Mouse (Mus musculus) spleen, adult 18-20 months (tissue): ENCODE data around the gene Rab31.

Experiments used
- DNase-seq, 2 experiments: peaks; one replicate each; pipeline ENCODE4 v3.0.0; 2022; ENCODE audit warnings: mixed read lengths in 2 of 2

Rab31 gene

GRCm38 (mm10) chr17:65700060-65700459, 72.5 kb downstream of the Rab31 start:
- no peak for DNase-seq

DNA sequence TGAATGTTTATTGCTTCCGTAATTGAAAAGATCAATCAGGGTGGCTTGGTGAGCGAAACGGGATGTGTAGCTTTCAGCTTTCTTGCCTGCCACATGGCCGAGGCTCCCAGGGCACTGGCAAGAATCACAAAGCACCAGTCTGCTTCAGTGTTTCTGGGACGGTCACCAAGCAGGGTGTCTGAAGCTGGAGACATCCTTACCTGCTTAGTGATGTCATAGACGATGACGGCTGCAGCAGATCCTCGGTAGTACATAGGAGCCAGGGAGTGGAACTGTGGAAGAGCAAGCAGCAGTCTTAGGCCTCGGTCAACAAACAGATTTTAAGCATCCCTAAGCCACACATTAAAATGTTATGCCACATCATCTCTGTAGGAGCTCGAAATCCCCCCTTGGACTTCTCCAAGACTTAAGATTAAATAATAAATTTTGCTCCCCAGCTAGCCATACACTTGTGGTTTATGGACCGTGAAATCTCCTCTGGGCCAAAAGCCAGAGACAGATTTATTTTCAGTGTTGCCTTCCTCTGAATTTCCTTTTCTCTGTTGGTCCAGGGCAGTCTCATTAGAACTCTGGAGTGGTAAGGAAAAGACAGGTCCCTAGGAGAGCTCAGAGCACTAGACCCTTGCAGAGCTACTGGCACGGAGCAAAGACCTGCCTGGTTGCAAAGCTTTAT, 74.6 kb downstream of the Rab31 start:
- no peak for DNase-seq

DNA sequence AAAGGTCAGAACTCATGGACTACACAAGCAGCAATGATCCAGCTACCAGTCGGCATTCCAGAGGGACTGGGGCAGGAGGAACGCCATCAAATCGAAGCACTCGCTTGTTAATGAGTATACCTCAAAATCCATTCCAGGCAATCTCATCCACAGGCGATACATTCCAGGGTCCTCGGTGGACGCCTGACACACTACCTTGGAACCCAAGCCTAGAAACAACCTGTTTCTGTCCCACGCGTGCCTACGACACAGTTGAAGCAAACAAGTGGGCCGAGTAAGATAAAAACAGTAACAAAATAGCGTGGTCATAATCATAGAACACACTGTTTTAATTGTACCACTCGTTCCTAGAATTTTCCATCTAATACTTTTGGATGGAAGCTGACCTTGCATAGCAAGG, 75.6 kb downstream of the Rab31 start:
- no peak for DNase-seq

DNA sequence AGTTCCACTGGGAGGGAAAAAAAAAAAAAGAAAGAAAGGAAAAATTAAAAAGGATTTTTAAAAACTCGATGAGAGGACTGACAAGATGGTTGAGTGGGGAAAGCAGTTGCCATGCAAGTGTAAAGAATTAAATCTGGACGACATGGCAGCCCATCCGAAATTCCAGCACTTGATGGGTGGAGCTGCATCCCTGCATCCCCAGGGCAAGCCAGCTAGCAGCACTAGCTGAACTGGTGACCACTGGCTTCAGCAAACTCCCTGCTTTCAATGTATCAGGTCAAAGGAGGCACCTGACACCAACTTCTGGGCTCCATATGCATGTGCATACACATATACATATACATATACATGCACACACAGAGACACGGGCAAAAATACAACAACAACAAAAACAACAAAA, 80.3 kb downstream of the Rab31 start:
- DNase-seq = no peak

GRCm38 (mm10) chr17:65683731-65684130, 88.8 kb downstream of the Rab31 start:
- DNase-seq = no peak

GRCm38 (mm10) chr17:65683316-65683715, 89.2 kb downstream of the Rab31 start:
- no peak for DNase-seq

- DNase-seq = no peak
These were observed 90.4 kb downstream of the Rab31 start for GRCm38 (mm10) chr17:65682071-65682680.

GRCm38 (mm10) chr17:65681516-65681915, 91.0 kb downstream of the Rab31 start:
- no peak for DNase-seq

GRCm38 (mm10) chr17:65680801-65681412, 91.6 kb downstream of the Rab31 start:
- no peak for DNase-seq

DNA sequence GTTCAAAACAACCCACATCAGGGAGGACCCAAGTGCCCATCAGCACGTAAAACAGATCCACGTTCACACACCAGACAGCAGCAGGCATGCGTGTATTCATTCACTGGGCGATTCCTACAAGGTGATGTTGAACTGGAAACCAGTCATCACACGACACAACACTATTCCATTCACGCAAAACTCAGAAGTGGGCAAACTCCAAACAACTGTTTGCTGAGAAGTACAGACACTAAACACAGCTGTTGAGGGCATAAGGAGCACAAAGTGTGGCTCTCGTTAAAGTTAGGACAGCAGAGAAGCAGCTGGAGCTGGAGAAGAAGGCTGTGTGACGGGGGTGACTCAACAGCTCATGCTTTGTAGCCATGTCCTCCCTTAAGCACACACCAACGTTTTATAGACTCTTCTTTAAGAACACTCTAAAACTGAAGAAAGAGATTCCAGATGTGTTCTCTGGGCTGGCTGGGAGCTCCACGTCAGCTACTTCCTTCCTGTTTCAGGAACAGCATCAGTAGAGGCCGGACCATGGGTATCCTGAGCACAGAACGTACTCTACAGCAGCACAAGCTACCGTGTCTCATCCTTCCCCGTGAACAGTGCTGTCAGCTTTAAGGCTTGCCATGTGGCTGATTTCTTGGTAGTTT, 92.6 kb downstream of the Rab31 start:
- DNase-seq = no peak

GRCm38 (mm10) chr17:65677742-65678141, 94.8 kb downstream of the Rab31 start:
- DNase-seq = no peak

DNA sequence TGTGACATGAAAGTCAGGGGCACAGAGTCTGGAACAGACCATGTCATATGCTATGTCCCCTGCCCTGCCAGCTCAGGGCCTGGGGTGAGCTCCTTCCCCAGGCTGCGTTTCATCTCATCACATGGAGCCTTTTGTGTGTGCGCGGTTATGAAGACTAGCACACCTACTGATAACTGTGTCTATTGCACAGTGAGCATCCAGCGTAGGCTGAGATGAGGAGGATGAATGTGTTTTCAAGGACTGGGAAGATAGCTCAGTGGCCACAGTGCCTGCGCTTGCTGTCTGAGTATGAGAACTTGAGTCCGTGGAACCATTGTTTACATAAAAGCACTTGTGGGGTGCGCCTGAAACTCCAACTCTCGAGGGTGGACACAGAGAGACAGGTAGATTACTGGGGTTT, 96.0 kb downstream of the Rab31 start:
- DNase-seq = no peak

- no peak for DNase-seq
These were observed 96.6 kb downstream of the Rab31 start for GRCm38 (mm10) chr17:65675985-65676384.

- no peak for DNase-seq
These were observed 97.8 kb downstream of the Rab31 start for GRCm38 (mm10) chr17:65674710-65675171.

DNA sequence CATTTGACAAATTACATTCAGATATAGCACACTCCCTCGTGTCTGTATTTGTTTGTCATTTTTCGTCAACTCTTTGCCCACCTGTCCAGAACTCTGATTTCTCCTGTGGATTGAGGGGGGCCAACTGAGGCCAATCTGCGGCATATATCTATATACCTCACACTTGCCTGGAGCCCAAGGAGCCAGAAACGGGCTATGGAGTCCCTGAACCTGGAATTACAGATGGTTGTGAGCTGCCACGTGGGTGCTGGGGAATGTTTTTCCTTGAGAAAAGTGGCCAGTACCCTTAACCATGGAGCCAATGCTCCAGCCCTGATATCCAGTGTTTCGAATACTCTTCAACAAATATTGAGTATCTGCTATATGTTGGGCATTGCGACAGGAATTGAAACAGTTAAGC, 99.6 kb downstream of the Rab31 start:
- no peak for DNase-seq

- DNase-seq = no peak
These were observed 103.5 kb downstream of the Rab31 start for GRCm38 (mm10) chr17:65669061-65669460.

DNA sequence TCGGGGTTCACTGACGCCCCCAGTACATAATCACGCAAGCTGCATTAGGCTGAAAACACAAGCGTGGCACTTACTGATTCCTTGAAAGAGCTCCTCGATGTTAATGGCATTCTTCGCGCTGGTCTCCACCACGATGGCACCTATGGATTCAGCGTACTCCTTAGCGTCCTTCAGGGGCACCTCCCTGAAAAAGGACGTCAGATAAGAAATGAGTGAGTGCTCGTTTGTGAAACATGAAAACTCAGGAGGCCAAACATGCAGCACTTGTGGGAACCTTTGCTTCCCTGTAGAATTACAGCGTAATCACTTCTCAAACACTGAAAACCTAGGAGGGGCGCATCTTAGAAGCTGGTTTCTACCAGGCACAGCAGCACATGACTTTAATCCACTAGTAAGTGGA, 104.8 kb downstream of the Rab31 start:
- no peak for DNase-seq

DNA sequence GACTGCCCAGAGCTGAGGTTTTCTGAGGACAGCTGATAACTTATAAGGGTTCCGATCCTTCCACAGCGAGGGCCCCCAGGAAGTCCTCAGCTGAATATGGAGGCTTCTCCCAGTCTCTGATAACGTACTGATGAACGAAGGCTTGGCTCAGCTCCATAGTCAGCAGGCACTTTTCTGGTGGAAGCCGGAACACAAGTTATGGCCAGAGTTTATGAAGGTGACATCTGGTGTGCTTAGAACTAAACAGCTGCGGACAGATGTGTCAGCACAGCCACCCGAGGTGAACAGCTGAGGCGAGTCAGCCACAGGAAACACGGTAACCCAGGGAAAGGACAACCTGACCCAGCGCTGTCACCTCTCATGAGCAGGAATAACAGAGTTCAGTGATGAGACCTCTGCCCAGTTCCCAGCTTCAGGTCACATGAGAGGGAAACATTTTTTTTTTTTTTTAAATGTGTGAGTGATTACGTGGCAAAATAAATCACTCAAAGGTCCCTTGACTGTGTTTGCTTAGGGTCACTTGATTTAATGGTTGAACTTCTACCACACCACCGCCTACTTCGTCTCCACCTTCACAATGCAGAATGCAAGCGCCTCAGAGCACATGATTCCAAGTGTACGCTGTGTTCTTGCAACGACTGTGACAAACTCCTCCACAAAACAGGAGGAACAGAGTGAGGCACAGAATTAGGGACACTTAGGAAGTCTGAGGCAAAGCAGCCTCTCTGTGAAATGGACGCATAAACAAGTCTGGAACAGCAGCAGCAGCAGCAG, 106.0 kb downstream of the Rab31 start:
- no peak for DNase-seq

DNA sequence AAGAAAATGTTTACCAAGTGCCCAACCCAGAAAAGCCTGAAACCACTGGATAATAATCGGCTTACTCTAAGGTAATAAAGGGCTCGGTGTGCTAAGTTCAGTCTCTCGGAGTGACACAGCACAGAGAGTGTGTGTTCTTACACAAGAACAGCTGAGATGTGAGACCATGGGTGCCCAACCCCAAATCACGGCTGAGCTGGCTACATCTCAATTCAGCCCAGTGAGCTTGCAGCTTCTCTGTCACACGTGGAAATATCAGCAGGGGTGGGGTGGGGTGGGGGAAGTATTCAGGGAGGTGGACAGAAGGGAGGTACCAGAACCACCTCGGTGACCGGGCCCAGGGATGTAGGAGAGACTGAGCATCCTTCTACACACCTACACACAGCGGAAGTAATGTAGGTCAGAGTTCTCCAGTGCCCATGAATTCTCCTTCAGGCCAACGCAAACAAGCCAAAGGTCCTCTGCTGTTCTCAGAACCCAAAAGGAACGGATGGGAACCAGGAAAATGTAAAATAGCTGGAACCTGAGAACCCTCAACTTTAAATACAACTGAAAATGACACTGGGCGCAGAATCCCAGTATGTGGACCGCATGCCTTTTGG, 106.7 kb downstream of the Rab31 start:
- no peak for DNase-seq

DNA sequence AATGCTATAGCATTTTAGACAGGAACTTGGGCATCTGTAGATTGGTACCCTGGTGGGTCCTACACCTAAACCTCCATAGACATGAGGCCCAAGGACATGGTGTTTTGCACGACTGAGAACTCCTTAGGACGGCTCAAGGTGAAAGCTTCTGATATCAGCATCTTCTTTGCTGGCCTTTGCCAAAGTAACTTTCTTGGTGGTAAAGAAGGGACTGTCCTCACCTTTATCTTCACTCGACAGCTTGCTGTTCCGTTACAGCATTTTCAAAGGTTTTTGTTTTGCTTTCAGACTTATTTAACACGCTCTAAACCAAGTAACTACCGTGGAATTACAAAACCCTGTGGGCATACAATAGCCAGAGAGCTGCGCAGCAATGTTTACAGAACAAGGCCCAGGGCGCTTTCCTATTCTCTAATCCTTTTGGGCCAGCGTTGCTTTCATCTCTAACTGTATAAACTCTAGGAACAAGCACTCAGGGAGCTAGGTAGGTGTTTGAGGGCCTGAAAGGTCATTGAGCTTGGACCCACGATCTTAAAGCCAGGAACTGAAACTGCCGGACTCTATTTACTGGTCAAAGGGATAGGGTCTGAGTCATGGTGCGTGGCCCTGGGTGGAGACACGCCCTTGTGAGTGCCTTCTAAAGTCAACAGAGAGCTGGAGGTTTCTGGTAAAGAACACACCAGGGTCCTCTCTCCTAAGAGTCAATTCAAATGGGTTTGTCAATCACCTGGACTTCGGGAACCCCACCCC, 109.0 kb downstream of the Rab31 start:
- DNase-seq = no peak

DNA sequence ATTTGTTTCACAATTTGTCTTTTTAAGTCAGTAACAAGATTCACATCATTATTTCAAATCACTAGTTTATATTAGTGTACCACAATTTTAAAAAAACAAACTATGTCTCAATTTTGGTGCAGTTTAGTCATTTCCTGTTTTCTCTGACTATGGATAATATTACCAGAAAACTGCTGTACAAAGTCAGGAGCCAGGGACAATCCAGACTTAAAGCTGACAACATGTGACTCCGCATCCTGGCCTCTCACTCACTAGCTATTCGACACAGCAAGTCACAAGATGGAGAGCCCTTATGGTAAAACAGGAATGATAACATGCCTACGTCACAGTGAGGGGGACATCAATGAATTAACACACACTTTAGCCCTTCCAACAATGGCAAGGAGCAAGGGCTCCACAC, 109.9 kb downstream of the Rab31 start:
- no peak for DNase-seq

DNA sequence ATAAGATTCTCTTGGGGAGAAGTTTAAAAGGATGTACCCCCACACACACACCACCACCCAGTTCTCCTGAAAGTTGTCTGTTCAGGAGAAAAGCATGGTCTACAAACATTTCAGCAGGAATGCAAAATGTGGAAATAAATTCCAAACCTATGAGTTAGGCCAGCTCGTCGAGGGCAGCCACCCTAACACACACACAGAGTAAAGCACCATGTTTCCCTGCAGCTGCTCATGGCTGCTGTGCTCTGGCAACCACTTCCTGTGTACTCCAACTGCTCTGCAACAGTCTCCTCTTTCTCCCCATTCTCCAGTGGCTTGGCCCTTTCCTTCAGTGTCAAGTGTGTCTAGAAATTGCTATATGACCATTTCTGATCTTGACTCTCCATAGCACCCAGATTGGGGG, 114.1 kb downstream of the Rab31 start:
- DNase-seq = no peak
